Mouse (Mus musculus): Measurements from ENCODE around the gene Olfr1240. TPM values are rescaled to one million over a fixed set of nuclear protein-coding genes. Genes with fewer than 3 reads are reported as not detected.

The Olfr1240 gene
- total RNA-seq (2021), result not detected
- long read RNA-seq, experiment 1, result 0 reads
- long read RNA-seq, experiment 2, result 0 reads

DNA sequence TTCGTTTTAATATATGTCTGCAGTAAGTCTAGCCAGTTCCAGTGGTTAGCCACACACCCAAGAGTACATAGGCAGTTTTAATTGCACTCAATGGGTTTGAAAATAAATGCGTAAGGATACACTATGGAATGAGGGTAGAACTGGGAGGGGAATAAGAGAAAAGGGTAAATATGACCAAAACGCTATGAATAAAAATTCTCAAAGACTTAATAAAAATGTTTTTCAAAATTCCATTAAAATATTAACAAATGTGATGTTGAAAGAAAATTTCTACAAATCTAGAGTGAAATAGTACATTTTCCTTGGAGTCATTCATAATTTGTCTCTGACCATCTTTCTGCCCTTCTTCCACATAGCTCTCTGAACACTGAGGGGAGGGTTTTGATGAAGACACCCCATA, at the start of gene Olfr1240:
Gene Olfr1240, minus strand, starts transcription at position 101 of the 400 bp plus-strand sequence.
- no peak for DNase-seq (ENCODE audit: low spot score in 2 of 2)

- DNase-seq (ENCODE audit: low spot score in 2 of 2), result no peak
Measured at GRCm38 (mm10) chr2:89487026-89487425, 44.2 kb upstream of the Olfr1240 start, which contains the start of gene Olfr1241. Olfr1241 (minus strand) TSS chr2:89487126.

DNA sequence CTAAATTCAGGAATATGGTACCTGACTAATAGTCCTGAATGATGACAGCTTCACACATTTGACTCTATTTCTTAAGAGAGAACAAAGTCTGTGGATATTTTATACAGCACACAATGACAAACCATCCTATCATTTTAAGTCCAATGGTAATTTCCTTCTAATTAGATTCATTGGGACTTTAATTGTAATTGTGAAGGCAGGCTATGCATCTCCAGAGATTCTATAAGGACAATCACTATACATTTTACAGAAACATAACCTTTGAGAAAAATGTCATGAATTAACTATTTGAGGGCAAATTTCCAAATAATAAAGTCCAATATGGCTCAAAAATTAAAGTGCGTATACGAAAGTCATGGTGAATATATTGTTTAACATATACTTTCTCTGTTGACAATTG, 22.5 kb downstream of the Olfr1240 start, which contains the start of gene Olfr1239:
Gene Olfr1239, minus strand, starts transcription at position 101 of the 400 bp plus-strand sequence.
- DNase-seq (ENCODE audit: low spot score in 2 of 2), result no peak

DNA sequence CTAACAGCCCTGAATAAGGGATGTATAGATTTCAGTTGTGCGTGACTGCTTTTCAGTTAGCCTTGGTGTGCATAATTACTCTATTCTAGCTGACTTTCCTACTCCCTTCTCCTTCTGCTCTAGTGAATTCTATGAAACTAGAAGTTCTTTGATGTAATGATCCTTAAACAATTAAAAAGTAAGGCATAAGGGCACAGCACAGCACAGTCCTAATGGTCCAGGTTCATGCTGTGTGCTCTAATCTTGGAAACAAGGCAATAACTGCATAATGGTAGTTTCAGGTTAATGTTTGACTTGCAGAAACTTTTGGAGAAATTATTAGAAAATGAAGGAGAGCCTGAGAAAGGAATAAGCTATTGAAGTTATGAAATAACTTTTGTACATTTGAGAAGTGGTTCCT, 28.2 kb downstream of the Olfr1240 start:
- no peak for DNase-seq (ENCODE audit: low spot score in 2 of 2)

GRCm38 (mm10) chr2:89409576-89409975, 33.2 kb downstream of the Olfr1240 start, which contains the start of gene Olfr1238:
Olfr1238 (minus strand) TSS chr2:89409676.
- no peak for DNase-seq (ENCODE audit: low spot score in 2 of 2)

GRCm38 (mm10) chr2:89400882-89401281, 41.9 kb downstream of the Olfr1240 start:
- DNase-seq (ENCODE audit: low spot score in 2 of 2), result no peak

Other genes starting within 250 kb of the Olfr1240 start
- not detected for gene Olfr1226, start 243.0 kb downstream of the Olfr1240 start, total RNA-seq (2021)
- not detected for gene Olfr1228, start 188.9 kb downstream of the Olfr1240 start, total RNA-seq (2021)
- not detected for gene Olfr1229, start 155.0 kb downstream of the Olfr1240 start, total RNA-seq (2021)
- gene Olfr1230, start 145.7 kb downstream of the Olfr1240 start, total RNA-seq (2021), result not detected
- not detected for gene Olfr1231, start 135.9 kb downstream of the Olfr1240 start, total RNA-seq (2021)
- not detected for gene Olfr1232, start 113.3 kb downstream of the Olfr1240 start, total RNA-seq (2021)
- not detected for gene Olfr1233, start 100.6 kb downstream of the Olfr1240 start, total RNA-seq (2021)
- gene Olfr1234, start 78.1 kb downstream of the Olfr1240 start, total RNA-seq (2021), result not detected
- gene Olfr1238, start 33.3 kb downstream of the Olfr1240 start, total RNA-seq (2021), result not detected
- gene Olfr1239, start 22.6 kb downstream of the Olfr1240 start, total RNA-seq (2021), result not detected
- not detected for gene Olfr1241, start 44.1 kb upstream of the Olfr1240 start, total RNA-seq (2021)
- not detected for gene Olfr1242, start 55.3 kb upstream of the Olfr1240 start, total RNA-seq (2021)
- not detected for gene Olfr1243, start 88.5 kb upstream of the Olfr1240 start, total RNA-seq (2021)
- gene Olfr1245, start 135.4 kb upstream of the Olfr1240 start, total RNA-seq (2021), result not detected
- not detected for gene Olfr1246, start 150.2 kb upstream of the Olfr1240 start, total RNA-seq (2021)
- gene Olfr1247, start 171.1 kb upstream of the Olfr1240 start, total RNA-seq (2021), result under 1 TPM in 1 of 2 experiments, not detected in 1; 0.05 TPM
- gene Olfr1248, start 175.2 kb upstream of the Olfr1240 start, total RNA-seq (2021), result not detected
- gene Olfr1249, start 192.0 kb upstream of the Olfr1240 start, total RNA-seq (2021), result not detected
- gene Olfr1250, start 218.5 kb upstream of the Olfr1240 start, total RNA-seq (2021), result not detected
- gene Olfr1251, start 228.9 kb upstream of the Olfr1240 start, total RNA-seq (2021), result not detected

Measured in left cerebral cortex, adult 18-20 months (tissue).